Mouse (Mus musculus) heart, postnatal 0 days (tissue): ENCODE results near the gene Pdss2. TPM values are rescaled to one million over a fixed set of nuclear protein-coding genes. Genes with fewer than 3 reads are reported as not detected.
A peak's percentile ranks its signal among the peaks of the same experiment; 100 is the strongest.

Experiments
- ATAC-seq: fragments of 200-750 bp; cut with Nextera tagmentation; 2 replicates; pipeline ENCODE4 v1.8.0; 2017; ENCODE audit warnings: low read depth, moderate number of reproducible peaks, moderate library complexity; ENCODE audit not compliant: insufficient read depth
- DNase-seq: peaks from one replicate; pipeline ENCODE4 v3.0.0-alpha.2; 2016; ENCODE audit warnings: low spot score
- H3K27ac ChIP-seq: fragments of 300-500 bp; sonication (generic); 2 replicates; pipeline ENCODE4 v1.5.1; 2014; ENCODE audit warnings: low read depth, mild to moderate bottlenecking
- H3K27me3 ChIP-seq: fragments of 300-500 bp; sonication (generic); 2 replicates; pipeline ENCODE4 v1.6.1; 2014; ENCODE audit warnings: low read length, mixed read lengths; ENCODE audit not compliant: control insufficient read depth, insufficient read depth
- H3K36me3 ChIP-seq: fragments of 300-500 bp; sonication (generic); replicated peaks from 2 replicates; pipeline ENCODE4 v1.6.1; 2014; ENCODE audit warnings: low read length, mixed read lengths; ENCODE audit not compliant: control insufficient read depth, insufficient read depth
- H3K4me1 ChIP-seq: fragments of 300-500 bp; sonication (generic); 2 replicates; pipeline ENCODE4 v1.6.1; 2014; ENCODE audit warnings: antibody characterized with exemption; ENCODE audit not compliant: control insufficient read depth, insufficient read depth
- H3K4me2 ChIP-seq: fragments of 300-500 bp; sonication (generic); 2 replicates; pipeline ENCODE4 v1.6.1; 2014; ENCODE audit warnings: low read depth, mild to moderate bottlenecking, low read length, moderate library complexity
- H3K4me3 ChIP-seq: fragments of 300-500 bp; sonication (generic); 2 replicates; pipeline ENCODE4 v1.5.1; 2014; ENCODE audit warnings: low read depth, low read length
- H3K9ac ChIP-seq: fragments of 300-500 bp; sonication (generic); replicated peaks from 2 replicates; pipeline ENCODE4 v1.6.1; 2014; ENCODE audit warnings: low read depth, low read length, mixed read lengths
- H3K9me3 ChIP-seq: fragments of 300-500 bp; sonication (generic); replicated peaks from 2 replicates; pipeline ENCODE4 v1.6.1; 2016; ENCODE audit warnings: low read length; ENCODE audit not compliant: control insufficient read depth
- CTCF ChIP-seq: IDR thresholded peaks from 2 replicates; pipeline ENCODE4 v1.5.1; 2016; ENCODE audit warnings: antibody characterized with exemption, control low read depth, low read depth
- EP300 ChIP-seq: IDR thresholded peaks from 2 replicates; pipeline ENCODE4 v1.6.1; 2016; ENCODE audit warnings: antibody characterized with exemption, low read depth
- WGBS: fragments of 180-500 bp; shearing (Covaris S2); extraction: QIAGEN DNeasy Blood & Tissue Kit; methylation state at CpG from one replicate; pipeline ENCODE4 v1.1.7; 2014; 5-methylcytosine and 5-hydroxymethylcytosine counted together
- polyA plus RNA-seq: library from polyadenylated mRNA; unstranded; fragments of >200 nt; fragmentation: Nextera tagmentation; extraction: Ambion mirVana; gene quantifications from 2 replicates; pipeline ENCODE4 v1.2.1, GENCODE M21; 2015
- total RNA-seq: library from RNA; depleted of rRNA; stranded (reverse); fragments of >200 nt; gene quantifications from 2 replicates; pipeline ENCODE4 v1.2.3, GENCODE M21; 2014; ENCODE audit warnings: low replicate concordance

Pdss2 gene
- total and polyA plus RNA-seq, 2 experiments from 2014 or later = 14.7 to 28.9 TPM

- Histone ChIP-seq H3K4me2 (no peak overlapping the region), H3K9me3 (no peaks in the 10 kb centered on the region), H3K4me3 (no peak overlapping the region), H3K36me3 (no peaks in the 10 kb centered on the region), H3K4me1 (no peaks in the 10 kb centered on the region), H3K27me3 (no peaks in the 10 kb centered on the region), H3K9ac (no peak overlapping the region), H3K27ac (no peak overlapping the region)
- TF ChIP-seq CTCF (no peak), EP300 (no peak)
- DNase-seq = no peak
- ATAC-seq = no peak
- 72% methylated on average over 6 of the region's 6 CpGs for WGBS
These were observed 196.1 kb downstream of the Pdss2 start for GRCm38 (mm10) chr10:43417346-43417745.

- Histone ChIP-seq H3K36me3 (no peaks in the 10 kb centered on the region), H3K27ac (no peak overlapping the region), H3K9me3 (no peaks in the 10 kb centered on the region), H3K4me1 (peaks cover 7% of the 10 kb centered on the region; the same call in 1 of the 2 replicates), H3K27me3 (no peaks in the 10 kb centered on the region), H3K4me3 (no peak overlapping the region), H3K4me2 (no peak overlapping the region), H3K9ac (no peak overlapping the region)
- no peak for DNase-seq
- TF ChIP-seq EP300 (no peak), CTCF (no peak)
- ATAC-seq = no peak
- 64% methylated on average over 22 of the region's 22 CpGs for WGBS
These were observed 199.6 kb downstream of the Pdss2 start for GRCm38 (mm10) chr10:43420660-43421413.

GRCm38 (mm10) chr10:43422061-43422770 is 200.9 kb downstream of the Pdss2 start:
- H3K27ac ChIP-seq = no peak overlapping the region
- peaks cover 7% of the 10 kb centered on the region; the same call in 1 of the 2 replicates for H3K4me1 ChIP-seq
- DNase-seq (peak; percentile 7), ATAC-seq (0 out of 2 replicates have a peak, but pooled peaks have one; percentile 12)
- no peaks in the 10 kb centered on the region for H3K27me3 ChIP-seq
- no peak overlapping the region for H3K9ac ChIP-seq
- 68% methylated on average over 15 of the region's 15 CpGs for WGBS
- no peak overlapping the region for H3K4me2 ChIP-seq
- H3K9me3 ChIP-seq = no peaks in the 10 kb centered on the region
- no peak overlapping the region for H3K4me3 ChIP-seq
- no peaks in the 10 kb centered on the region for H3K36me3 ChIP-seq
- TF ChIP-seq CTCF = no peak

- TF ChIP-seq EP300 (peak; percentile 32; the same call in 1 of the 2 replicates), CTCF (no peak)
- no peaks in the 10 kb centered on the region for H3K36me3 ChIP-seq
- no peak overlapping the region for H3K4me2 ChIP-seq
- H3K27me3 ChIP-seq = no peaks in the 10 kb centered on the region
- no peak overlapping the region for H3K9ac ChIP-seq
- peak overlapping the region; percentile 38; the same call in 1 of the 2 replicates for H3K27ac ChIP-seq
- peaks cover 7% of the 10 kb centered on the region; the same call in 1 of the 2 replicates for H3K4me1 ChIP-seq
- H3K9me3 ChIP-seq = no peaks in the 10 kb centered on the region
- H3K4me3 ChIP-seq = no peak overlapping the region
- ATAC-seq (peak; percentile 74), DNase-seq (peak; percentile 44)
- WGBS = 20% methylated on average over 5 of the region's 5 CpGs
These were observed 203.3 kb downstream of the Pdss2 start for GRCm38 (mm10) chr10:43424545-43424944.

GRCm38 (mm10) chr10:43430606-43431005 is 209.3 kb downstream of the Pdss2 start:
- 0 out of 2 replicates have a peak, but pooled peaks cover 3% of the 10 kb centered on the region for H3K36me3 ChIP-seq
- H3K9ac ChIP-seq = no peak overlapping the region
- no peaks in the 10 kb centered on the region for H3K9me3 ChIP-seq
- H3K27ac ChIP-seq = no peak overlapping the region
- ATAC-seq (no peak), DNase-seq (no peak)
- no peak for TF ChIP-seq EP300
- no peak for TF ChIP-seq CTCF
- H3K4me2 ChIP-seq = no peak overlapping the region
- whole genome bisulfite sequencing = 77% methylated on average over 5 of the region's 5 CpGs
- H3K27me3 ChIP-seq = no peaks in the 10 kb centered on the region
- no peak overlapping the region for H3K4me3 ChIP-seq
- H3K4me1 ChIP-seq = no peaks in the 10 kb centered on the region
